Mouse (Mus musculus) E14TG2a.4 (cell line): ENCODE results near the gene Icmt.

Experiments
- CTCF ChIP-seq: conservative IDR thresholded peaks from 2 replicates; pipeline ENCODE4 v1.5.1; 2014; ENCODE audit warnings: low read length
- NANOG ChIP-seq: IDR thresholded peaks from 2 replicates; pipeline ENCODE4 v1.6.1; 2014; ENCODE audit warnings: borderline replicate concordance, low read length, mixed read lengths
- POU5F1 ChIP-seq: IDR thresholded peaks from 2 replicates; pipeline ENCODE4 v1.6.1; 2014; ENCODE audit warnings: low read length, borderline replicate concordance

DNA sequence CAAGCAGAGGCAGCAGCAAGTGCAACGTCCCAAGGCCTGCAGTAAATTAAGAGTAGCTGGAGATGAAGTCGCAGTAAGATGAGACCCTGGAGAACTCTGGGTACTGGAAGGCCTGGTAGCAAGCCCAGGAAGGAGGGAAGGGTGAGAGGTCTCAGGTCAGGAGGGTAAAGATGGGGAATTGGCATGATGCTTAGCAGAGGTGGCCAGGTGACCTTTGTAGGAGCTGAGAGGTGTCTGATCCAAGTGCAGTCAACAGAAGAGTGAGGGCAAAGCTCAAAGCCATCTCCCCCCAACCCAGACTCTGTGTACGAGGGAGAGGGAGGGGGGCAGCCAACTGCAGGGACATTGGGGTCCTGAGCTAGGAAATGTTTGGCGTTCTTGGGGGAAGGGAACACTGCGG lies 24.4 kb downstream of the Icmt start:
- TF ChIP-seq CTCF (no peak), POU5F1 (no peak), NANOG (no peak)
